Mouse (Mus musculus) right cerebral cortex, postnatal 25 days (tissue): ENCODE measurements around the gene Pde6h.

ENCODE experiments used
- DNase-seq: peaks from one replicate; pipeline ENCODE4 v3.0.0; 2022

Pde6h gene

DNA sequence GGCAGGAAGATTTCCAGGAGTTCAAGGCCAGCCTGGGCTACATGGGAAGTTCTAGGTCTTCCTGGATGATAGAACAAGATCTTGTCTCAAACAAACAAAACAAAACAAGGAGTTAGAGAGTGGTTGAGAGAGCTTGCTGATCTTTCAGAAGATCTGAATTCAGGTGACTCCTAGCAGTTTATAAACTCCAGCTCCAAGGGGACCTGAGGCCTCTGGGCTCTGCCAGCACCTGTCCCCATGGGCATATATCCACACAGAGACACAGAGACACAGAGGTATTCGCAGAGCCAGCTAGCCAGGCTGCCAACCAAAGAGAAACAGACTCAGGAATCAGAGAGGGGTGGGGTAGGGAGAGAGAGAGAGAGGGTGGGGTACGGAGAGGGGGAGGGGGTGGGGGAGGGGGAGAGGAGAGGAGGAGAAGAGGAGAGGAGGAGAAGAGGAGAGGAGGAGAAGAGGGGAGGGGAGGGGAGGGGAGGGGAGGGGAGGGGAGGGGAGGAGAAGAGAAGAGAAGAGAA, 10.8 kb upstream of the Pde6h start:
- DNase-seq: no peak

DNA sequence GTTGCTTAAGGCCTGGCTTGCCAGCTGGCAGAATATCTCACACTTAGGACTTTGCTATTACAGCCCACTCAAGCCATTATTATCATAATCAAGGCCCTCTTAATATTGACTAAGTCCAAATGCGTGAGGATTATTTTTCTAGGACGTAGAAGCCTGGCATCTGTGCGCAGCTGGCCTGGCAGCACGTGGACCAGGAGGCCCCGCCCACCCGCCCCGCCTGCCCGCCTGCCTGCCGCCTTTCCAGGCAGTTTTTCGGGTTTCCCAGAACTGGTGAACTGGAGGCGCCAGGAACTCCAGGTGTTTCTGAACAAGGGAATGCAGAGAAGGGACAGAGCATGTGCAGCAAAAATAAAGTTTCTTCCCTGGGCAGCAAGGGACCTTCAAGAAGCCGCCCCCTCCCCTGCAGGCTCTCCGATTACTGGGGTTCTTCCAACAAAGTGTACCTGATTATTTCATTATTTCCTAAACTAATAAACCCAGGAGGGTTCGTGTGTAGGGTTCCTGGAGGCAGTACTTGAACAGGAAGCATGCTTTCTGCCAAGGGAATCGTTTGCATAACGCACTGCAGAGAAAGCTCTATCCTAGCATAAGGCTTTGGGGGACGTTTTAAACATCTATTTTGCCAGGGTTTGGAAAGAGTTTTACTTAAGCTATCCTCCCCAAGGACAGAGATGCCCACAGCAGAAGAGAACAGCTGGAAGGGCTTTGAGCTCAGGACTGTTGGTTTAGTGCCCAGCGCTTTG, 10.1 kb upstream of the Pde6h start:
- peak; percentile 23 for DNase-seq

DNA sequence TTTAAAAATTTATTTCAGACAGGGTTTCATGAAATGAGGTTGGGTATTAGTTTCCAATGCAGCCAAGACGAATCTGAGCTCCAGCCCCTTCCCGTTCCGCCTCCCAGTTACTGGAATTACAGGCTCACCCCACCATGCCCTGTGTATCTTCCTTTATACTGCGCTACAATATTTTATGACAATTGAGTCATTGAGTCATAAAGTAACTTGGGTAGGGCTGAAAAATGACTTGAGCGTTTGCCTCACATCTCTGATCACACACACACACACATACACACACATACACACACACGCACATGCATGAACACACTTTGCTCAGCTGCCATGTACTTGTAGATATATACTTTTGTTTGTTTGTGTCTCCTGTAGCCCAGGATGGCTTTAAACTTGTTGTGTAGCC, 9.4 kb upstream of the Pde6h start:
- no peak for DNase-seq

DNA sequence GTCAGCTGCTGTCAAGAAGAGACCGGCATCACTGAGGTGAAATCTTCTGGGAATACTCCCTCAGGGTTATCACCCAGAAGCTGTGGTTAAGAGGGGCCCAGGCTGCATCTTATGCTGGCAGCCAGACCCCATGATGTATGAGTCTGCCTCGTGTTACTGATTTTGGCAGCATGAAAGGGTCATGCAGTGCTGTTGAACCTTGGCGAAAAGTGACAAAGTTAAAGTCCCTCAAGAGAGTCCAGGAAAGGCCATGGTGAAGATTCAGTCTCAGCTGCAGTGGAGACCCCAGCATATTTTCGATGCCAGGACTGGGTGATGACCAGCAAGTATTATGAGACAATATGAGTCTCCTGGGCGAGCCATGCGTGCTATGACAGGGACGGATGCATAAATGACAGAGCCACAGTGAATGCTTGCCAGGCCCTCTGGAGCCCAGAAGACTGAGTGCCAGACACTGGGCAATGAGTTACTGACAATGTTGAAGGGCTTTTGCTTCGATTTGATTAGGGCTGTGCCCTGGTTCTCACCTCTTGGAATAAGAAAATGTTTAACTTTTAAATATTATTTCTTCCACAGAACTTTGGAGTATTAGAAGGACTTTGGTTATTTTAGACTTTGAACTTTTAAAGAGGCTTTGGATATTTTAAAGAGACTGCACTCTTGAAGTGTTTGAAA, 7.8 kb upstream of the Pde6h start:
- DNase-seq: no peak

DNA sequence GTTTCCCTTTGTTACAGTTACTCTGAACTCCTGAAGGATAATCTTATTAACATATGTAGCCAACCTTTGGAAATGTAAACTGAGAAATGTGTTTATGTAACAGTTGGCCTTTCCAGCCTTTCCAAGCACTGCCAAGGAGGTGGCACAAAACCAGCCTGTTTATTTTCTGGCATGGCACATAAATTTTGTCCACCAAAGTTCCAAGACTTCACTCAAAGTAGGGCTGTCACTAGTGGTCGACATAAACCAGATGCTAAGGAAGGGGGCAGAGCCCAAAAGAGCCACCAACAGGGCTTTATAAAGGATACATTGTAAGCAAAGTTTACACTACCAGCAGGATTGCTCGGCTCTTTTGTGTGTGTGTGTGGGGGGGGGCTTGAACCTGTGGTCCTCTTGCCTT, 5.7 kb upstream of the Pde6h start:
- DNase-seq: no peak

DNA sequence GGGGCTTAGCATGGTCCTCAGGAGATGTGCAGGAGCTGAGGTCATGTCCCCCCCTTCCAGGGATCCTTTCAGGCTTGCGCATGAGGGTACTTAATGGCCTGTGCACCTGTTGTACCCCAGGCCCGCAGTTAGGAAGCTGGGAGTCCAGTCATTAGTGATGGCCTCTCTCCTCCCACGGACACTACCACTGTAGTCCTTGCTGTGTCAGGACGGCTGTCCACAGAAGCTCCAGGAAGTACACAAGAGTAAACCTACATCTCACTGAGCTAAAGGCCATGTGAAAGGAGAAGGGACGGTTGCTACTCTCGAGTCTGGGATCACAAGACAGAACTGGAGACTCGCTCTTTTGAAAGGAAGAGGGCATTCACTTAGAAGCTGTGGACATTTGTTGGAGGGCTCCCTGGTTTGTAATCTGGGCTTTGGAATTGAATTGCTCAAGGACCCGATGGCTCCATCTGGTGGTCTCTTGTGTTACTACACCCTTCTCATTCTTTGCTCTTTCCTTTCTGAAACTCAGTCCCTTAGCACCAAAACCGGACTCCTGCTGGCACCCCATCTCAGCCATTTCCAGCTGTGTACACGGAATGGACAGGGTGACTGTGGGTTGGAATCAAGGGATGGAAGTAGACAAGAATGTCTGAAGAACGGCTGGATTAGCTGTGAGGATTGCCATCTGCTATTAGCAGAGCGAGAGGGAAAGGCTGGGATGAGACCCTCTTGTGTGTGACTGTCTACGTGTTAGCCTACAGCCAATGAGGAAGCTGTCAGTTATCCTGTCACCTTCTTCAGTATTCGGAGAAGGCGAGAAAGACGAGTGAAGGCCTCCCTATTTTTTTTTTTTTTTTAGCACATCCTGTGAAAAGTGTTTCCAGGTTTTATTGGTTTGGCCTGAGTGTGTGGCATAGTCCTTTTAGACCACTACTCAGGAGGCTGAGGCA, 3.0 kb upstream of the Pde6h start:
- DNase-seq: peak; percentile 54

DNA sequence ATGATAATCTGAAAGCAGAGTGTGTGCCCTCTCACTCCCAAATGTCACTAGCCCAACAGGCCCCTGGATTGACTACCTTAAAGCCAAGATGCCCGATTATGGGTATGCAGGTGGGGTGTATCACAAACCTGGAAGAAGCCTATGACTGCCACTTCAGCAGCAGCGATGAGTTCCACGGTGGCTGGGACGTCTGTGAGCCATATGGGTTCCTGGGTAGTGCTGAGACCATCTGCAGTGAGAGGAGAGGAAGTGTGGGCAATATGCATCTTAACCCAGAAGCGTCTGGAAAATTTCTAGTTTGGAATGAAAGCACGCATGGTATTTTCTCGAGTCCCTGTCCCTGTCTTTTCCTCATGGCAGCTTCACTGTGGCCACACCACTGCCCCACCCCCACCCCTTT, 2.0 kb upstream of the Pde6h start:
- DNase-seq: peak; percentile 41

DNA sequence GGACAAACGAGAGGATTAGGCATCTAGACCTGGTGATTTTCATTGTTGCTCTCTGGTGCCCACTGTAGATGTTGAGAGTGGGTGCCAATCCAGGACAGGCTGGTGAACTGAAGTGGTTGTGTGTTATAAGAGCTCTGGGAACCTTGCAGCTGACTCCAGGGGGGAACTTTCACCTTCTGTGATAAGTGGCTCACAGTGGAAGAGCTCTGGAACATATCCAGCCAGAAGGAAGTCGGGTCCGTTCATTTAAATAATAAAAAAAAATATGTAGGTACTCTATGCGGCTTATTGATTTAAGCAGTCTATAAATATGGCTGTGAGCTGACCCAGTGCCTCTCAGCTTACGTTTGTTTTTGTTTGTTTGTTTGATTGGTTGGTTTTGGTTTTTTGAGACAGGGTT, 1.6 kb upstream of the Pde6h start, which contains the start of gene Erp27:
Gene Erp27 (minus strand): TSS at position 101 of the 400 bp plus-strand sequence.
- no peak for DNase-seq

DNA sequence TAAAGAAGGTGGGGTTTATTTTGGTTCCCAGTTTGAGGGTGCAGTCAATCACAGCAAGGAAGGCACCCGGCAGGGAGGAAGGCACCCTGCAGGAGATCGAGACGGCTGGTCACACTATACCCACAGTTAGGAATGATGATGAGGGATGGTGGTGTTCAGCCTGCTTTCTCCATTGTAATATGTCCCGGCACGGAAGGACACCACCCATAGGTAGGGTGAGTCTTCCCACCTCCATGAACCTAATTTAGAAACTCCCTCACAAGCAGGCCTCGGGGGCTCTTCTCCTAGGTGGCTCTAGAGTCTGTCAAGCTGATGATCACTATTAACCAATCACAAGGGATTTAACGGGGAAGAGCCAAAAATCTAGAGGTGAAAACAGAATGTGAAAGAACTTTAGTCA, 761 bp upstream of the Pde6h start:
- no peak for DNase-seq

DNA sequence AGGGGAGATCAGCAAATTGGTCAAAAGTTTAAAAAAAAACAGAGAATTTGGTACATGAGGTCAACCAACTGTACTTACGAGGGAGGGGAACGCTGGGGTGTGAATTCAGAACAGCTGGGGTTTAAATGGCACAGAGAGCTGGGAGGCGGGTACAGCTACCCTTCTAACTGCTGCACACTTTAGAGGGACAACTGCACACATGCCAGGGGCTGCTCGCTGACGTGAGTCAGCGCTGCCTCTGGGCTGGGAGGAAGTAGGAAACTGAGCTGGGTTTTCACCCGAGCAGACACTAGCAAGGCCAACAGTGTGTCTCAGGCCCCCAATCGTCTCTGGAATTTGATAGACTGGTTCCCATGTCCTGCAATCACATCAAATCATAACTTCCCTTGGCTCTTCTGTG, 1.4 kb downstream of the Pde6h start:
- DNase-seq: no peak

DNA sequence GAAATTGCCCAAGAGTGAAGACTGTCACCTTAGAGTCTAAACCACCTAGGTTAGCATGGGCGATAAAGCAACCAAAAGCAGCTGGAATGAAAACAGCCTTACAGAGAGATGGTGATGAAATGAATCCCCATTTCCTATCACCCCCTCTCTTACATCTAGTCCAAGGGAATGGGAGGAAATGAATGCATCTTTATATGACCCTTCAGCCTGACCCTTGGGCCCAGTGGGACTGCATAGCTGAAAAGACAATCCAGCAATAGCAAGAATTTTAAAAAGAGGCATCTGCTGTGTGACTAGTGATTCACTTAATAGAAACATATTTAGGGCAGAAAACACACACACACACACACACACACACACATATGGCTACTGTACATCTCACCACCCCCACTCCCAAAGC, 4.0 kb downstream of the Pde6h start:
- no peak for DNase-seq

DNA sequence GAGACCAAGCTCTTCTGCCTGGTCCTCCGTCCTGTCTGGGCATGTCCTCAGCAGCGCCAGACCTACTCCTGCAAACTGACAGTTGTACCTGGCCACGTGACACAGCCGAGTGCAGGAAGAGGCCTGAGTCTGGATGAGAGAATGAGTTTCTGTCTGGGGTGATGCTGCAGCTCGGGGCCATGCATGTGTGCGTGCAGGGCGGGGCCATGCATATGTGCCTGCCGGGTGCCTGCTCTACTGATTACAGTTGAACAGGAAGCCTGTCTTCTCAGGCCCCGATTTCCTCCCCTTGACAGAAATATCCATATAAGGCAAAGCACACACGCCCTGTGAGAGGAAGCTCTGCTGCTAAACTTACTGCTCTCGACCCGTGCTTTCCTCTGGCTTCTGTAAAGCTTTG, 7.0 kb downstream of the Pde6h start:
- no peak for DNase-seq

DNA sequence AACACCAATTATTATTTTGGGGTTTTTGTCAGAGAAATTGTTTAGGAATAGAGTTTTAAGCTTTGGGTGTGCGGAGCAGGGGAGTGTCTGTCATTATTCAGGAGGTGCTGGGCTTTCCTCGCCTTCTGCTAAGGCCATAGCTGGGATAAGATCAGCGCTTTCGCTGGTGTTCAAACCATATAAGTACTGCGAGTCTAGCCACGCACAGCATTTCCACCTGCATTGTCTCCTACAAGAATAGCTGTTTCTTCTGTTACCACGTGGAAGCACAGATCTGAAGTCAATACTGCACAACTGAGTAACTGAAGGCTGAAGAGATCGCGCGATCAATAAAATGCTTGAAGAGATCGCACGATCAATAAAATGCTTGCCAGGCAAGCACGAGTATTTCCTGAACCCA, 7.6 kb downstream of the Pde6h start:
- DNase-seq: no peak

DNA sequence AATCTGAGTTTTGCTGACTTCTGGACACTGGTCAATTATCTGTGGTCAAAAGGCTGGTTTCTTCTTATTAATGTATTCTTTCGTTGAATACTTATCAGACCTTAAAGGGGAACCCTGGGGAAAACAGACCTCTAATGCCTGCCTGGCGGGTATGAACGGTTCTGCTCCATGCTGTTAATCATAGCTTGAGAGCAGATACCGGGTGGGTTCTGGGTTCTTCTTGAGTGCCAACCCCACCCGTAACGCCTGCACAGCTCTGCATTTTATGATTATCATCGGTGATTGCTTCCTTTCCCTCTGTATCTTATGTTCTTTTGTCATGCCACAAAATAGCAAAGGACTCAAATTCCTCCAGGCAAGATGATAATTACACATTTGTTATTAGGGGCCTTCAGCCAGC, 10.4 kb downstream of the Pde6h start:
- DNase-seq: no peak

DNA sequence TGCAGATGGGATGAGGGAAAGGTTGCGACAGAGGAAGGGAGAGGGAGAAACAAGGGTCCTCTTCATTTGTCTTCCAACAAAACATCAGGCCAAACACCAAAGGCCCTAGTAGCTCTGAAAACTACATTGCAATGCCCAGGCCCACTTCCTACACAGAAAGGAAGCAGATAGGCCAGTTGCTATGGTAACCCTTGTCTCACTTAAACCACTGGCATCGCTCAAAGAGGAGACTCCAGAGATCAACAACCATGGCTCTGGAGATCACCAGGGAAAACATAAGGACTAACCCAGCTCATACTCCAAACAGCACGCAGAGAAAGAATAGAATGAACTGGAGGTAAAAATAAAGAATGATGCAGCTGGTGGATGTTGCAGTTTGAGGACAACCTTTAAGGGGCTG, 11.6 kb downstream of the Pde6h start:
- no peak for DNase-seq

DNA sequence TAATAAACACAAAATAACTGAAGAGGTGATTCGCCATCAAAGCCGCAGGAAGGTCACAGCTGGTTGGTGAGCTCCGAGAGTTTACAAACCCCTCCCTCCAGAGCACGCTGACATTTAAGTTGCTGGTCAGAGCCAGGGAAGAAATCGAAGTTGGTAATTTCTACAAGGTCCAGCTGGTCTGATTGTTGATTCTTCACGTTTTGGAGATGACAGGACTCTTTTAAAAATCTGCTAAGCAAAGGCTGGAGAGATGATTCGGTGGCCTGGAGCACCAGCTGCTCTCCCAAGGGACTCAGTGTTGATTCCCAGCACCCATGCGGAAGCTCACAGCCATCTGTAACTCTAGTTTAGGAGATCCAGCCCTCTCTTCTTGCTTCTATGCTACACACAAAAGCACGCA, 12.7 kb downstream of the Pde6h start:
- no peak for DNase-seq

DNA sequence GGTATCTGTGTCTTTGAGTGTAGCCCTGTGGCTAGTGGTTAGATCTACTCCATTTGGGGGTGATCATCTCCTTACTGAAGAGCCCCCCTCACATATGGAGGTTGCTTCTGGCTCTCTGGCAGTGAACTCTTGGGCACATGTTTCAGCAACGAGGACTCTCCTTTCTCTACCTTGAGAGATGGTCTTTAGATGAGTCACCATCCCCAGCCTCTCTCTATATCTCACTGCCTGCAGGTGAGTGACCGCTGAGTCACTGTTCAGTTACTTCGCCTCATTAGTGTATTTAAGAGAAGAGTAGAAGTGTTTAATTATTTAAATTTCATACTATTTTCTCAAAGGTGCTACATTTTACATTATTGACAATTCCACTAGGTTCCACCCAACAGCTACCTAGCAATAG, 13.5 kb downstream of the Pde6h start:
- no peak for DNase-seq

DNA sequence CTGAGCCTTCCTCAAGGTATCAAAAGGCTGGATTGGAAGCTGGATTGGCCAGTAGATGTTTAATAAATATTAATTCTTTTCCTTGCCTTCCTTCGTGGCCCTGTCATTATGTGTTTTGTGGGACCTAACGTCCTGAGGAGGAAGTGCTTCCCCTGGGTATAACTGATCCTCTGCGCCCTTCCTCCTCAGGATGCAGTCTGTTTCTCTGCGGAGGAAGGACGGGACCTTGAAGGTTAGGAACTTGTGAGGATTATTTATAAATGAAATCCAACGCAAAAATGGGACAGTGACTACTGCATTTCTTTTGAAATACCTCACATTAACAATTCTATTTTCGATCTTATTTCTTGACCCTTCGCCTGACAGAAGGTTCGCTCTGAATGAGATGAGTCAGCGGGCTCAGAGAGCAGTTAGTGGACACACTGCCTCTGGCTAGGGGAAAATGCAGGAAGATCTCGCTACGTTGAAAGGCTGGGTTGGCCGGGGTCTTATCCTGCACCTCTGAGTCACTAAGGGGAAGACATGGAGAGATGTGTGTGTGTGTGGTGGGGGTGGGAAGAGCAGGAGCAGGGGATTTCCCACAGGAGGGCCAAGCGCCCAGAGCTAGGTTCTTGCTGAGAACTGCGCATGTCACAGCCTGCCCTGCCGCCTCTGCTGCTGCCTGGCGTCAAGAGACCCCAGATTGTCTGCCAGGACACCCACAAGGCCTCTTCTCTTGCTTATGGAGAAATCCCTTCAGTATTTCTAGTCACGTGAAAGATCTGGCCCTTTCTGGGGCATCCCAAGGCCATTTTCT, 14.9 kb downstream of the Pde6h start:
- no peak for DNase-seq

DNA sequence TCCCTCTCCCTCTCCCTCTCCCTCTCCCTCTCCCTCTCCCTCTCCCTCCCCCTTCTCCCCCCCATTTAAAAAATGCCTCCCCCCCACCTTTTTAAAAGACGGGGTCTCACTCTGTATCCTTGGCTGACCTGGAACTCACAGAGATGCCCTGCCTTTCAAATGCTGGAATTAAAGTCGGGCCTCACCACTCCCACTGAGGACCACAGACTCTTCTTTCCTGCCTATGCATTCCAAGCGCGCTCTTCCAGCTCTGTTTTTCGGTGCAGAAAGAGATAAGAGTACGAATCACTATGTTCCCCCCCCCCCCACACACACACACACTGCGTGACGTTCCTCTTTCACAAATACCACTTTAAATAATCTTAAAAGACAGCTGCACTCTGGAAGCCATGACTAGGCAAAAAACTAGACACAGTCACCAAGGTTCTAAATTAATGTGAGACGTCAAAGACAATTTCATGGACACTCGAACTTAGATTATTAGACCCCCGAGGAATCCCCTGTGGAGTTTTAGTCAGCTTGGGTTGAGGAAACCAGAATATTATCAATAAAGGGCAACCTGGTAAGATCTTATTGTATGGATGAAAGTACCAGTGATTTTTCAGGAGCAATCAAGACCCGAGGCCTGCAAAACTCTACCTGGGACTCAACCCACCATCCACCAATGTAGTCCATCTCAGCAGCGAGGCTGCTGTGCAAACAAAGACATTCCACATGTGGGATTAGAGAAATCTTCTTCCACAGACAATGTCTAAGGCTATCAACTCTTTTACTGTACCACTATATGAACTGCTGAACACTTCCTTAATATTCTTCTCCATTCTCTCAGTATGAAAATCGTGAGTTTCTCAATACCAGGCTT, 15.9 kb downstream of the Pde6h start:
- no peak for DNase-seq

DNA sequence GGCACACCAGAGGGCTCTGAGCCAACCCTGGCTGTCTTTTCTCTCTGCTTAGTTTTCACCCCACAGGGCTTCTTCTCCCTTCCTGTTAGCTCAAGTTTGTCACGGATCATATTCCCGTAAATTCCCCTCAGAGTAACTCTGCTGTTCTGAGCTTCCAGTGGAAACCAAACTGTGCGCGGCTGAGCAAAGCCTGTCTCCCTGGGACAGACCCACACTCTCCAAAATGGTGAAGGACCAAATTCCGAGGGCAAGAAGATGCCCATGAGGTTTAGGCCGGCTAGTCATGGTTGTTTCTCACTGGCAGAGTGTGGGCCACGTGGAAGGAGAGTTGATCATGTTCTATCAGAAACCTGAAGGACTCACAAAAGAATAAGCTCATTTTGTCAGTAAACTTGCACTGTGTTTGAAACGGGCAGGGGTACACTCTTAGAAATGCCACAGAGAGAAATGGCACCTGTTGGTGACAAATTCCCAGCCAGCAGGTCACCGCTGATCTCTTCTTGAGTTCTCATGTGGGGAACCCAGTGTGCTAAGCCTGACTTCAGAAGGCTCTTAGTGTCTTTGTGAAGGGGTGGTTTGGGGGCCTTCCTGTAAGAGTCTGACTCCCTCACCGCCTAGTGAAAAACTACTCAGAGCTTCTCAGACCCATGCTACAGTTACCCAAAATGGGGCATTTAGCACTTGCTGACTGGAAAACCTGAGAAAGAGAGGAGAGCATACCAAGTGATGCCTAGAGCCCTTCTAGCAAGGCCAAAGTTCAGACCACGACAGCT, 16.7 kb downstream of the Pde6h start:
- no peak for DNase-seq
